ENCODE assay signal across 26 mouse cellular contexts in the genomic region with DNA sequence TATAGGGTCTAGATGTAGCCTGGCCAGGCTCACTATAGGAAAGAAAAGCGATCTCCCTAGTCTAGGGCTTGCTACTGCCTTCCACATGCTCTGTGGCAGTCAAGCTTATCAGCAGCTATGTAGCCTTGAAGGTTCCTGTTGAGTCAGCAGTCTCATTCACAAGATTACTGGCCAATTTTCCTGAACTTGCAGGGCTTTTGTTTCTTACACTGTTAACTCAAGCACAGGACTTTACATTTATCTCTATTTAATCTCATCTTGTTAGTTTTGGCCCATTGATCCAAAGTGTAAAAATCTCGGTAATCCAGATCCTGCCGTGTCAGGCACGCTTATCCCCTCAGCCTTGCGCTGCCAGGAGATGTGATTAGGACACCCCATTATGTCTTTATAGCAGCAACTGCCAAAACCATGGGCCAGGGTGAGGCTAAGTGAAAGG.
DNase-seq lines count a peak whose midpoint lies in the region; ATAC-seq and TF ChIP-seq lines count a peak whose summit lies in the region.
"Had no signal": no experiment of that assay in that cellular context is flagged by ENCODE, and none has a peak within 500 bp of the region (broad histone marks: within the 10 kb centered on the region; RNA-seq: fewer than 3 reads in every experiment).

No protein-coding gene starts in this region.

- peaks cover 9% of the 10 kb centered on the region; the same call in 1 of the 2 replicates for H3K4me1 ChIP-seq in heart, embryonic 15.5 days (replicated peaks)
- no peaks in the 10 kb centered on the region for H3K4me1 ChIP-seq in midbrain, postnatal 0 days (ENCODE audit: insufficient read depth, low read length)
- no peaks in the 10 kb centered on the region for H3K4me1 ChIP-seq in midbrain, embryonic 10.5 days
- H3K4me1 ChIP-seq: embryonic facial prominence, embryonic 15.5 days; stomach, embryonic 15.5 days had no signal

- intact Hi-C loops in heart, postnatal 36 days (cut with DNase I) = no loop called here

- WGBS in heart, embryonic 15.5 days = 60% methylated on average over 5 of the region's 5 CpGs
- 56% methylated on average over 5 of the region's 5 CpGs for WGBS in midbrain, postnatal 0 days
- 80% methylated on average over 5 of the region's 5 CpGs for WGBS in midbrain, embryonic 10.5 days

- no peak overlapping the region for H3K4me2 ChIP-seq in heart, embryonic 15.5 days
- no peak overlapping the region for H3K4me2 ChIP-seq in midbrain, postnatal 0 days (ENCODE audit: low read depth, low read length, poor library complexity, severe bottlenecking)
- H3K4me2 ChIP-seq: embryonic facial prominence, embryonic 15.5 days; forebrain, embryonic 15.5 days; midbrain, embryonic 13.5 days; stomach, embryonic 15.5 days had no signal

- no peaks in the 10 kb centered on the region for H3K9me3 ChIP-seq in heart, embryonic 15.5 days (replicated peaks)
- no peaks in the 10 kb centered on the region for H3K9me3 ChIP-seq in midbrain, postnatal 0 days (ENCODE audit: low read length)
- no peaks in the 10 kb centered on the region for H3K9me3 ChIP-seq in midbrain, embryonic 10.5 days (replicated peaks)
- H3K9me3 ChIP-seq: embryonic facial prominence, embryonic 15.5 days; forebrain, embryonic 15.5 days; midbrain, embryonic 13.5 days; stomach, embryonic 15.5 days had no signal

- no peaks in the 10 kb centered on the region for H3K36me3 ChIP-seq in heart, embryonic 15.5 days
- no peaks in the 10 kb centered on the region for H3K36me3 ChIP-seq in midbrain, postnatal 0 days (ENCODE audit: insufficient read depth, low read length)
- H3K36me3 ChIP-seq in midbrain, embryonic 10.5 days = no peaks in the 10 kb centered on the region
- H3K36me3 ChIP-seq: embryonic facial prominence, embryonic 15.5 days; forebrain, embryonic 15.5 days; midbrain, embryonic 13.5 days; stomach, embryonic 15.5 days had no signal

- TF ChIP-seq CTCF in midbrain, postnatal 0 days (IDR thresholded peaks at IDR 0.05) = no peak

- H3K9ac ChIP-seq in heart, embryonic 15.5 days = no peak overlapping the region
- H3K9ac ChIP-seq in midbrain, postnatal 0 days (replicated peaks; ENCODE audit: low read length, poor library complexity, severe bottlenecking) = no peak overlapping the region
- H3K9ac ChIP-seq: embryonic facial prominence, embryonic 15.5 days; forebrain, embryonic 15.5 days; liver, embryonic 14.5 days; midbrain, embryonic 13.5 days; stomach, embryonic 15.5 days had no signal

- H3K4me3 ChIP-seq in heart, embryonic 15.5 days = no peak overlapping the region
- no peak overlapping the region for H3K4me3 ChIP-seq in midbrain, postnatal 0 days (ENCODE audit: low read depth, low read length)
- H3K4me3 ChIP-seq in midbrain, embryonic 10.5 days = no peak overlapping the region
- H3K4me3 ChIP-seq: embryonic facial prominence, embryonic 15.5 days; forebrain, embryonic 15.5 days; heart, adult 2 months; layer of hippocampus, adult 2 months; midbrain, embryonic 13.5 days; stomach, embryonic 15.5 days had no signal

- no peaks in the 10 kb centered on the region for H3K27me3 ChIP-seq in heart, embryonic 15.5 days
- no peaks in the 10 kb centered on the region for H3K27me3 ChIP-seq in midbrain, postnatal 0 days (ENCODE audit: insufficient read depth, low read length)
- H3K27me3 ChIP-seq in midbrain, embryonic 10.5 days (ENCODE audit: low read depth, poor library complexity, severe bottlenecking) = no peaks in the 10 kb centered on the region
- H3K27me3 ChIP-seq: embryonic facial prominence, embryonic 15.5 days; forebrain, embryonic 15.5 days; midbrain, embryonic 13.5 days; stomach, embryonic 15.5 days had no signal

- no peak for DNase-seq in heart, postnatal 36 days
- DNase-seq in midbrain, postnatal 0 days (ENCODE audit: low spot score) = peak; percentile 56
- DNase-seq in midbrain, embryonic 10.5 days (ENCODE audit: low spot score) = no peak
- DNase-seq in left cerebral cortex, adult 11 months (ENCODE audit: low spot score) = no peak
- DNase-seq in B cell, adult 2 months = no peak
- DNase-seq: cerebellum, adult 2 months; cerebellum, postnatal 25 days; embryo, embryonic 11 days; gastrocnemius, postnatal 10 days; heart, adult 2 months; kidney, adult 9 months; kidney, postnatal 14 days; lung, postnatal 14 days; right cerebral cortex, postnatal 4 days; thymus, adult 18-20 months; thymus, postnatal 36 days had no signal

- 0 out of 2 replicates have a peak, but pooled peaks have one; percentile 60 for ATAC-seq in heart, embryonic 15.5 days (replicated peaks; ENCODE audit: insufficient number of reproducible peaks, insufficient read depth, low FRiP score, low read depth)
- ATAC-seq in midbrain, postnatal 0 days (ENCODE audit: low FRiP score) = no peak
- ATAC-seq in common myeloid progenitor, adult 5-6 weeks (replicated peaks; ENCODE audit: low read depth, poor library complexity, severe bottlenecking) = peak; percentile 45; the same call in 1 of the 2 replicates
- ATAC-seq: forebrain, embryonic 15.5 days; hindbrain, embryonic 16.5 days; intestine, embryonic 16.5 days; midbrain, embryonic 13.5 days had no signal

- no peak overlapping the region for H3K27ac ChIP-seq in heart, embryonic 15.5 days
- no peak overlapping the region for H3K27ac ChIP-seq in midbrain, postnatal 0 days (ENCODE audit: low read depth, low read length)
- no peak overlapping the region for H3K27ac ChIP-seq in midbrain, embryonic 10.5 days (replicated peaks)
- H3K27ac ChIP-seq: embryonic facial prominence, embryonic 15.5 days; forebrain, embryonic 15.5 days; heart, adult 2 months; layer of hippocampus, adult 2 months; liver, embryonic 14.5 days; midbrain, embryonic 13.5 days; stomach, embryonic 15.5 days had no signal
